Mouse (Mus musculus) right cerebral cortex, adult 18-20 months (tissue): ENCODE measurements around the gene Rgma.

Experiments used
- DNase-seq: peaks from one replicate; pipeline ENCODE4 v3.0.0; 2022; ENCODE audit warnings: mixed read lengths

The Rgma gene

DNA sequence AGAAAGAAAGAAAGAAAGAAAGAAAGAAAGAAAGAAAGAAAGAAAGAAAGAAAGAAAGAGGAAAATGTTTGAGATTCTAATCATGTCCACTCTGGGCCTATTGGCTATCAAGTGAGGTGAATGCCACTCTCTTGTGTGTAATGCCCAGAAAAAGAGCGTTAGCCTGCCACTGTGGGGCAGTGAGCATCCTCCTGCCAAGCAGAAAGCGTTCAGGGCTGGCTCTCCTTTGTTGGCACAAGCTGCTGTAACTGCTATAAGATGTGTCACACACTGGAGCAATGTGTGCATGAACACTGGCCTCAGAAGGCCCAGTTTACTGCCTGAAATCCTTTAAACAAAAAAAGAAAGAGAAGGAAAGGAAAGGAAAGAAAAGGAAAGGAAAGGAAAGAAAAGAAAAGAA is 26.8 kb downstream of the Rgma start:
- no peak for DNase-seq

- no peak for DNase-seq
Measured at GRCm38 (mm10) chr7:73402671-73403070, 27.4 kb downstream of the Rgma start.

GRCm38 (mm10) chr7:73403538-73403937 is 28.2 kb downstream of the Rgma start:
- no peak for DNase-seq

DNA sequence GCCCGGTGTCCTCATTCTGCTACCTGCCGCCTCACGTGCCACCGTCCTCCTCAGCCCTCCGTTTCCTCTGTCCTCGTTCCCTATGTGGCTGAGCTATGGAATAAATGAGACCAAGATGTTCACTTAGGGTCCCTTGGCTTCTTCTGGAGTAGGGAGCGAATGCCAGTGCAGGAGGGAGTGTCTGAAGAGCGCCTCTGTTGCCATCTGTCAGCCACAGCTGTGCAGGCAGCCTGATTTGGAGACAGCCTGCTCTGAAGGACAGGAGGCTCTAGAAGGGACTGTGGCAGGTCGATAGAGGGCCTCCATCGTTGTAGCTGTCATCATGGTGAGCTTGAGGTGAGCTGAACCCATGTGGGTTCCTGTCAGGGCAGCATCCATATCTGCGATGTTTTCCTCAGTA is 30.2 kb downstream of the Rgma start:
- no peak for DNase-seq

- DNase-seq, result no peak
Measured at GRCm38 (mm10) chr7:73411523-73411922, 36.2 kb downstream of the Rgma start.

DNA sequence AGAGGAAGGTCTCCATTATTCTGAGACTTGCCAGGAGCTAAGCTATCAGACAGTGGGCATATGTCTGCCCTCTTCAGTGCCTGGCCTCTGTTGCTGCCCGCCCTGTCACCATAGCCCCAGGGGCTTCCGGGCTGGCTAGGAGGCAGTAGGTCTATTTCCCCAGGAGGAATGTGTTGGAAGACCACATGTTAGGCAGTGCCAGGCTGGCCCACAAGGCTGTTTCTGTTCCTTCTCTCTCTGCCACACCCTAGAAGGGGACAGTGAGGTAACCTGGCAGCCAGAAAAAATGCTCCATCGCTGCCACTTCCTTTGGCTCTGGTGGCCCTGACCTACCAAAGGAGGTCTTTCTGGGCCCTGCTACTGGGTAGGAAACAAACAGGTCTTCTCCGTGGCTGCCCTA is 36.7 kb downstream of the Rgma start:
- DNase-seq, result no peak

DNA sequence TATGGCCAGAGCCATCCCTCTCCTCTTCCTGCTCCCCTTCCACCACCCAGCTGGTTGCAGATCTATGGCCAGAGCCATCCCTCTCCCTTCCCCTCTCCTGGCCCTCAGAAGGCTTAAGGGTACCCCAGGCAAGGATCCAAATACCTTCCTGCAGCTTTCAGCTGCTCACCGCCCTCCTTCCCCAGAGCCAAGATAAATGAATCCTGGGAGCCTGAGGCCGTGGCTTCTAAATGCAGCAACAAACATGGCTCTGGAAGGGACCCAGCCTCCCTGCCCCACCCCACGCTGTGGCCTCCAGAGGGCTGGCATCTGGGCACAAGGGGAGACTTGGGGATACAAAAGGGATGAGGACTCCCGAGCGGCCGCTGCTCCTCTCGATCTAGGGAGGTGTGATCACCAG is 37.1 kb downstream of the Rgma start:
- no peak for DNase-seq

- DNase-seq, result no peak
Measured at GRCm38 (mm10) chr7:73414192-73414591, 38.9 kb downstream of the Rgma start.

DNA sequence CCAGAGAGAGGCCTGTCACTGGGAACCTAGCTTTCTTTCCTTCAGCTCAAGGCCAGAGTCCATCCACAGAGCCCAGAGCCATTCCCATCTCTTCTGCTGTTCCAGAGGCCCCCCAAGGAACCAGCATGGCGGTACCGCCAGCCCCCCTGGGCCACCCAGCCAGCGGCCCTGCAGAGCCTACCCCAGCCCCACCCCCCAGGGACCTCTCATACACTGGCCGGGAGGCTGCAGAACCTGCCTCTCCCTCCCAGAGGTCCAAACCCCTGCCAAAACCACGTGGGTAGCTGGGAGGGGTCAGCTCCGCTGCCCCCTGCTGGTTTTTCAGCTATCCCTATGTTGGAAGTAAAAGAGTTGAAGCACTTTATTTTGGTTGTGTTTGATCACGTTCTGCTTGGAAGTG is 44.1 kb downstream of the Rgma start:
- no peak for DNase-seq

DNA sequence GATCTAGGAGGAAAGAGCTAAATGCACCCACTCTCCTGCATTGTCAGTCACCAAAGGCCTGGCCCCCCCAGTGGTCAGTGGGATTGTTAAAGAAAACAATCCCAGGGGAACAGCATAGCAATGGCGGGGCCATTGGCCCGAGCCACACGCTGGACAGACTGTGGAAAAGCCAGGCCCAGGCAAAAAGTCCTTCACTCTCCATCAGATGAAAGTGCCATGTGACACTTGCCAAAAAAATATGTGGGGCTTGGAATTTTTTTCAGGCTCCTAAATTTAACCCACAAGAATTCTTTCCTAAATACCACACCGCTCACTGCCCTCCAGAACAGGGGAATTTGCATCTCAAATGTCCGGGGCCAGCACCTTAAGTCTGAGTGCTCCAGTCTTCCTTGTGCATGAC is 45.5 kb downstream of the Rgma start:
- no peak for DNase-seq

GRCm38 (mm10) chr7:73421278-73422015 is 46.1 kb downstream of the Rgma start:
- no peak for DNase-seq

DNA sequence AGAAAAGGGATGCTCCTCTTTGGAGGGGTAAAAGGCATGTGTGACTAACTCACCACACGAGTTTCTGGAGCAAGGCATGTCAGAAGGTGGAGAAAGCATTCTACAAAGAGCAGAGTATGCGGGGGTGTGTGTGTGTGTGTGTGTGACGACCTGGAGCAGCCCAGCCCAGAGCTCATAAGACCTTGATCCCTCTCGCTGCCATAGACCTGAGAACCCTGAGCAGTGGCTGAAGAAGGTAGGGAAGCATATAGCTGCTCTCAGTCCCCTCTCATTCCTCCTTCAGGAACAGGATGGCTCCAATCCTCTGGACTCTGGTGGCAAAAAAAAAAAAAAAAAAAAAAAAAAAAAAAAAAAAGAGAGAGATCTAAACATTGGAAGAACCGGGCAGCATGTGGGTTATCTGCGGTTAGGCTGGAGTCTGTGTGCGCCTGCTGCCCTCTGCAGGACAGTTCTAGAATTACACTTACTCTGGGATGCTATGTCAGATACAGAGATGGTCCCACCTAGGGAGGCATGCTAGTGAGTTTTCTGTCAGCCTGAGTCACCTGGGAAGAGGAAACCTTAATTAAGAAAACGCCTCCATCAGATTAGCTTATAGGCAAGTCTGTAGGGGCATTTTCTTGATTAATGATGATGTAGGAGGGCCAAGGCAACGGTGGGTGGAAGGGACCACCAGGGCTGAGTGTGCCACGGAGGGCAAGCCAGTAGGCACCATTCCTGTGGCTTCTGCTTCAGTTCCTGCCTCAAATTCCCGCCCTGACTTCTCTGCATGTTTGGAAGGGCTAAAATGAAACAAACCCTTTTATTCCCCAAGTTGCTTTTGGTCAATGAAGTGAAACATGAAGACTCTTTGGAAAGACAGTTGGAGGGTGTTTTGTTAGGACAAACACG is 47.2 kb downstream of the Rgma start:
- peak; percentile 88 for DNase-seq

GRCm38 (mm10) chr7:73423236-73423635 is 47.9 kb downstream of the Rgma start:
- peak; percentile 78 for DNase-seq

GRCm38 (mm10) chr7:73424243-73424642 is 48.9 kb downstream of the Rgma start:
- no peak for DNase-seq

DNA sequence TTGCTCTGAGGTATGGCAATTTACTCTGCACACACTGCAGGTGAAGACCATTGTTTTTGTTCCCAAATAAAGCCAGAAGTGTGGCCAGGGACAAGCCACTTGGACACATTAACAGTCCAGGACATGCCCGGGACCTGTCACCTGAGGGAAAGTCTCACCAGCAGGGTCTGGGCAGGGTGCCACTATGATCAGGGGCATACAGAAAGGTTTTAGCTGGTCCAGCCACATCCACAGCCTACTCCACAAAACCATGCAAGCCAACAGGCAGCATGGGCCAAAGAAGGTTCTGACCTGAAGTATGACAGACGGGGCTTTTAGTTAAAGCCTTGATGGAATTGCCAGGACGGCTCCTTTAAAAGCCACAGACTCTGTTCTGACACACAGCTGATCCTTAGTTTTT is 49.4 kb downstream of the Rgma start:
- DNase-seq, result no peak

- DNase-seq, result no peak
Measured at GRCm38 (mm10) chr7:73425451-73425850, 50.1 kb downstream of the Rgma start.

DNA sequence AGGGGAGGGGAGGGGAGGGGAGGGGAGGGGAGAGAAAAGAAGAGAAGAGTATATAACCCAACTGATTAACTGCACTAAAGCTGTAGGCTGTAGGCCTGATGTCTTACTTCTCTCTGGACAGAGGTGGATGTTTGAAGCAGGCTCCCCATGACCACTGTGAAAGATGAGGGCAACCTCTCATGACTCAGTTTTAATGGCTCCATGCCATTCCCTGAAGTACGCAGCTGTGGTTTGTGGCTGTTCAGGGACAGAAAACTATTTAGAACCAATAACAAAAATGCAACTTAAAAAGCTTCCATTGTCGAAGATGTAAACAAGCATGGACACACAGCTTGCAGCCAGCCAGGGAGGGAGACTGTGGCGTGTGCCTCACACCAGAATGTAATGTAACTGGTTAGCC is 50.9 kb downstream of the Rgma start:
- no peak for DNase-seq

DNA sequence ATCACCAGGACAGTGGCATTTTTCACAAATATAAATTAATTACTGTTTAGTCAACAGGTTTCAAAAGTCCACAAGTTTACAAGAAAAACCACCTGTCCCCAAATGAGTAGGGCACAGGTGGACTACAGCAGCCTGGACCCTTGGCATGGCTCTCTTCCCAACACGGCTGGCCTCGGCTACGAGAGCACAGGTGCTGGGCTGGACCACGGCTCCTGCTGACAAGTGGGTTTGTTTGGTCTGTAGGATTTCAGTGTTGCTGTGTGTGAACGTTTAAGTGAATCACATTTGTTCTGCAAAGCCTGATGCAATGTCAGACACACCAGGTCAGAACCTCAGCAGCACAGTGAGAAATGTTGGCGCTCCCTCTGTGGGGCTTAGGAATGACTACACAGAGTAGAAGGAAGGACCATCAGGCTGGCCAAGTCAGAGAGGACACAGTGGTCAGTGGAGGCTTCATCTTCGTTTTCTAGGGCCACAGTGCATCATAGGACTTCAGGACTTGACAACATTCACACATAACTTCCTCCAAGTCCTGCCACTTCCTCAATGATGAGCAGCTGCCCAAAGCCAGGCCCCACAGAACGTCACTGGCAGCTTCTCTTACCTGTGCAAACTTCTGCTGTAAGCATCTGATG is 51.6 kb downstream of the Rgma start:
- no peak for DNase-seq

GRCm38 (mm10) chr7:73427794-73428193 is 52.5 kb downstream of the Rgma start:
- no peak for DNase-seq

DNA sequence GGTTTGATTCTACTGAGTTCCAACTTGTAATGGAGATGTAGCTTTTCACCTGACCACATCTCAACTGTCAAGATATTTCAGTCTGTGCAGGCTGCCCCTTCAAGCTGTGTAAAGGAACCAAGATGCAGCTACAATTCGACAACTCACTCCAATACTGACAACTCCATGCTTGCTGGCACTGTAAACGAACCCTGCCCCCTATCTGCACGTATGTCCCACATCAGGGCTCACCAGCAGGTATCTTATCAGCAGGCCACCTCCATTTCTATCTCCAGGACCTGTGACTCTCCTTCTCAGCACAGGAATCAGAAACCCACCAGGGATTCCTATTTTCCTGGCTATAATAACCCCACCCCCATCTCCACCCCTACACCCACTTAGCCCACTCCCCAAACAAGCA is 53.2 kb downstream of the Rgma start:
- DNase-seq, result no peak

GRCm38 (mm10) chr7:73433637-73434335 is 58.5 kb downstream of the Rgma start:
- DNase-seq, result no peak

- no peak for DNase-seq
Measured at GRCm38 (mm10) chr7:73434336-73434677, 59.0 kb downstream of the Rgma start.

GRCm38 (mm10) chr7:73435685-73436084 is 60.4 kb downstream of the Rgma start:
- DNase-seq, result no peak
